Mouse (Mus musculus): ENCODE results near the gene Hacl1. TPM values are rescaled to one million over a fixed set of nuclear protein-coding genes. Genes with fewer than 3 reads are reported as not detected.

Gene Hacl1
- 2.9 and 5.8 TPM in 2 replicates for polyA plus RNA-seq (2012; rRNA removed; ENCODE audit: low replicate concordance)

DNA sequence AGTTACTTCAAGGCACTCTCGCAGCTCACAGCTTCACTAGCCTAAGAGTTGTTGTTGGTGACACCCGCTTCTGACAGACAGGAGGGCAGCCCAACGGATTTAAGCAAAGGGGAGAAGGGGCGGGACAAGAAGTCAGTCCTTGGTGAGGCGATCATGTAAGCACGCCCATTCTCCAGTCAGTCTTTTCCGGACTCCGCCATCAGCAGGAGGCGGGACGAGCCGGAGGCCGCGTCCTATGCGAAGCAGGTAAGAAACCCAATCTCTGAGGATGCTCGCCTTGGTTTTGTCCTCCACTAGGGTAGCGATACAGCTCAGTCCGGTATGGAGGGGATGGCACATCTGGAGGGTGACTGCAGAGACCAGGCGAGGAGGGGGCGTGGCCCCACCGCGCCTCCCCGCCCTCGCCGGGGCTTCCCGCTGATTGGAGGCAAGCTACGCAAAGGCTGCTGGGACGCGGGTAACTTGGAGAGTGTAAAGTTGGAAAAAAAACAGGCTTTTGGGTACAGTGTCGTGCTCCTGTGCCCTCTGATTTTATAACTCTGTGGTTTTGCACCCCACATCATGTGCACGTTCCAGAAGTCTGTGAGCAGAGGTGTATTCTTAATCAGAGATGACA lies at the start of gene Hacl1, which contains the start of gene Btd:
Gene Hacl1, minus strand, starts transcription at position 397 of the 616 bp plus-strand sequence.
Gene Btd, plus strand, starts transcription at position 139 of the 616 bp plus-strand sequence.

DNA sequence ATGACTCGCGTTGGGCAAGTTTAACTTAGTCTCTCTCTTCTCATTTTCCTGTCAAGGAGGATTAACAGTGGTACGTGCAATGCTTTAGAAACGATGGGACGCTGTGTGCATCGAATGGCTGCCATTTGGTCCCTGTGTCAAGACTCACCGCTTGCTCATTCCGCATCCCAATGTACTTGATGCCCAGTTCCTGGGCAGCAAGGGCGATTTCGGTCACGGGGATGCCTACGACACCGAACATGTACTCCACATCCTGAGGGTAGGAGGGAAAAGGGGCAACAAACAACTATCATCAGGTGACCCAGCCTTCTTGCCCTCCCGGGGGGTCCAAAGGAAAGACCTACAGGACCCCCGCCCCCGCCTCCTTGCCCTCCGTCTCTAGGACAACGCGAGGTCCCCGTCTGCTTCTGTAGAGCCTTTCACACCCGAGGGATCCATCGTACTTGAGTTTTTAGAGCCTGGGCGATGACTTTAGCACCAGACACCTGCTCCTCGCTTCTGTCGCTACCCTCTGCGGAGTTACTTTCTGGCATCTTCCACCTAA lies 668 bp downstream of the Hacl1 start, which contains the start of gene Gm49387:
Gene Gm49387, minus strand, starts transcription at position 533 of the 544 bp plus-strand sequence.

DNA sequence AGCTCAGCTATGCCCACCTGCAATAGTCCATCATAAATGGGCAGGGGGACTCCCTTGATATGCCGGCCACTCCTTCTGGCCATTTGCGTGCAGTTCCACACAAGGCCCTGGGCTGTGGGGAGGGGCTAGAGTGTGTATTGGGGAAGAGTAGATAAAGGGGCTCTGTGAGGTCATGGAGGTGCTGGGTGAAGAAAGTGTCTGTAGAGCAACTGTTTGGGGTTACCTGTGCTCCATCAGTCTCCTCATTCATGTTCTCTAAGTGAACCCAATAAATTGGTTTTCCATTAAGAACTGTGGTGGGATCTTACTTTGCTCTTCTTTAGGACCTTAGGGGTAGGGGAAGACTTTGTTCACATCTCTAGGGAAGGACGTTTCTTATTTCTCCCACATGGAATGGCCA lies 49.8 kb downstream of the Hacl1 start, which contains the start of gene Colq:
Gene Colq, minus strand, starts transcription at position 101 of the 400 bp plus-strand sequence.

Other genes starting within 250 kb of the Hacl1 start
- 1.3 and 1.7 TPM in 2 replicates for gene Sh3bp5, start 205.2 kb downstream of the Hacl1 start, polyA plus RNA-seq (2012; rRNA removed; ENCODE audit: low replicate concordance)
- gene Eaf1, start 146.9 kb downstream of the Hacl1 start, polyA plus RNA-seq (2012; rRNA removed; ENCODE audit: low replicate concordance): 23.2 and 37.7 TPM in 2 replicates
- gene Mettl6, start 146.2 kb downstream of the Hacl1 start, polyA plus RNA-seq (2012; rRNA removed; ENCODE audit: low replicate concordance): 1.5 and 3.7 TPM in 2 replicates
- 0.37 and 0.59 TPM in 2 replicates for gene Colq, start 49.9 kb downstream of the Hacl1 start, polyA plus RNA-seq (2012; rRNA removed; ENCODE audit: low replicate concordance)
- not detected in 2 replicates for gene Gm49387, start 408 bp downstream of the Hacl1 start, polyA plus RNA-seq (2012; rRNA removed; ENCODE audit: low replicate concordance)
- gene Btd, start 258 bp downstream of the Hacl1 start, polyA plus RNA-seq (2012; rRNA removed; ENCODE audit: low replicate concordance): 19.0 and 23.2 TPM in 2 replicates
- gene Ankrd28, start 189.4 kb upstream of the Hacl1 start, polyA plus RNA-seq (2012; rRNA removed; ENCODE audit: low replicate concordance): 0.92 and 2.8 TPM in 2 replicates

Measured in duodenum, adult 2 months (tissue).